Mouse (Mus musculus) liver (tissue): ENCODE measurements around the gene Hist1h4b.
"Not testable (repeated sequence)": the region's sequence is repeated elsewhere in the genome, so short reads cannot be mapped to it uniquely, and the experiment has no call there.

Source experiments
- DNase-seq: peaks from one replicate; pipeline ENCODE4 v3.0.0-alpha.2; 2020; ENCODE audit warnings: mixed read lengths

Gene Hist1h4b

GRCm38 (mm10) chr13:23756790-23757189 lies at the start of gene Hist1h4b:
Gene Hist1h4b, plus strand, starts transcription at chr13:23757013.
- peak; percentile 92 for DNase-seq

- no peak for DNase-seq
Observed at GRCm38 (mm10) chr13:23708041-23708440, 48.8 kb upstream of the Hist1h4b start.

- no peak for DNase-seq
Observed at GRCm38 (mm10) chr13:23708654-23709053, 48.2 kb upstream of the Hist1h4b start.

- DNase-seq, result no peak
Observed at GRCm38 (mm10) chr13:23709714-23710373, 47.0 kb upstream of the Hist1h4b start.

- peak; percentile 42 for DNase-seq
Observed at GRCm38 (mm10) chr13:23710374-23711089, 46.3 kb upstream of the Hist1h4b start, which contains the start of gene Hfe. Gene Hfe, minus strand, starts transcription at chr13:23710854.

GRCm38 (mm10) chr13:23716261-23717042 lies 40.4 kb upstream of the Hist1h4b start:
- no peak for DNase-seq

- no peak for DNase-seq
Observed at GRCm38 (mm10) chr13:23717176-23717575, 39.6 kb upstream of the Hist1h4b start.

- DNase-seq, result not testable (repeated sequence)
Observed at GRCm38 (mm10) chr13:23717593-23718245, 39.1 kb upstream of the Hist1h4b start.

- no peak for DNase-seq
Observed at GRCm38 (mm10) chr13:23724239-23724638, 32.6 kb upstream of the Hist1h4b start.

GRCm38 (mm10) chr13:23725213-23725612 lies 31.6 kb upstream of the Hist1h4b start:
- no peak for DNase-seq

GRCm38 (mm10) chr13:23728472-23729191 lies 28.2 kb upstream of the Hist1h4b start:
- peak; percentile 58 for DNase-seq

- DNase-seq, result no peak
Observed at GRCm38 (mm10) chr13:23729192-23729525, 27.7 kb upstream of the Hist1h4b start.

GRCm38 (mm10) chr13:23729706-23730105 lies 27.1 kb upstream of the Hist1h4b start:
- no peak for DNase-seq

GRCm38 (mm10) chr13:23730479-23730878 lies 26.3 kb upstream of the Hist1h4b start:
- DNase-seq, result no peak

GRCm38 (mm10) chr13:23732156-23732804 lies 24.5 kb upstream of the Hist1h4b start:
- no peak for DNase-seq

- no peak for DNase-seq
Observed at GRCm38 (mm10) chr13:23737091-23737490, 19.7 kb upstream of the Hist1h4b start.

- peak; percentile 65 for DNase-seq
Observed at GRCm38 (mm10) chr13:23738041-23738440, 18.8 kb upstream of the Hist1h4b start.

GRCm38 (mm10) chr13:23738677-23739068 lies 18.1 kb upstream of the Hist1h4b start, which contains the start of gene Hist1h1c:
Gene Hist1h1c, plus strand, starts transcription at chr13:23738808.
- peak; percentile 96 for DNase-seq

GRCm38 (mm10) chr13:23739069-23739921 lies 17.5 kb upstream of the Hist1h4b start:
- peak; percentile 93 for DNase-seq

GRCm38 (mm10) chr13:23739922-23740252 lies 16.9 kb upstream of the Hist1h4b start:
- DNase-seq, result no peak
